ENCODE assay signal across 20 mouse cellular contexts in the genomic region with DNA sequence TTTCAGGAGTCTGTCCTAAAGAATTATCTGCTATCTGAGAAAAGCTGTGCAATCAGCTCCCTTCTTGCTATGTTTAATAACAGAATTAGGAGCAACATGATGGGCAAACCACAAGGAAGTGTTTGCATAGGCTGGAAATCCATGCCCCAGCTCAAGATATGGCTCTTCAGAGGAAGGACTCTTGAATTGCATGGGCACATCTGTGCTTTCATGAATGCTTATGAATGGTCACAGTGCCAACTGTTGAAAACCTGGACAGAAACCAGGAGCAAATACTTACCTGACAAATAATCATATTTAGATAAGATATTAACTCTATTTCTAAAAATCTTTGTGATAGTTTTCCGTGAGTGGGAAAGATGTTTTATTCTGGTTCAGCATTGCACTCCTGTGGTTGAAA.
"Had no signal": no experiment of that assay in that cellular context is flagged by ENCODE, and none has a peak within 500 bp of the region (broad histone marks: within the 10 kb centered on the region; RNA-seq: fewer than 3 reads in every experiment).

No protein-coding gene starts in this region.

- H3K27me3 ChIP-seq: intestine, embryonic 15.5 days; limb, embryonic 13.5 days; liver, embryonic 12.5 days; liver, embryonic 15.5 days; lung, embryonic 15.5 days; megakaryocyte, embryonic 14.5 days; midbrain, embryonic 13.5 days; stomach, embryonic 15.5 days had no signal

- ATAC-seq: intestine, embryonic 15.5 days; liver, embryonic 12.5 days; midbrain, embryonic 13.5 days; midbrain, embryonic 16.5 days had no signal

- H3K9ac ChIP-seq: intestine, embryonic 15.5 days; limb, embryonic 13.5 days; liver, embryonic 12.5 days; liver, embryonic 15.5 days; lung, embryonic 15.5 days; midbrain, embryonic 13.5 days; stomach, embryonic 15.5 days had no signal

- H3K9me3 ChIP-seq: intestine, embryonic 15.5 days; limb, embryonic 10.5 days; limb, embryonic 13.5 days; liver, embryonic 12.5 days; liver, embryonic 15.5 days; lung, embryonic 15.5 days; megakaryocyte, embryonic 14.5 days; midbrain, embryonic 10.5 days; midbrain, embryonic 13.5 days; stomach, embryonic 15.5 days had no signal

- H3K27ac ChIP-seq: intestine, embryonic 15.5 days; kidney, postnatal 0 days; layer of hippocampus, adult 2 months; limb, embryonic 10.5 days; limb, embryonic 13.5 days; lung, embryonic 15.5 days; midbrain, embryonic 10.5 days; midbrain, embryonic 13.5 days; stomach, embryonic 15.5 days had no signal

- H3K4me2 ChIP-seq: intestine, embryonic 15.5 days; limb, embryonic 13.5 days; liver, embryonic 12.5 days; liver, embryonic 15.5 days; lung, embryonic 15.5 days; midbrain, embryonic 13.5 days; stomach, embryonic 15.5 days had no signal

- H3K4me3 ChIP-seq: intestine, embryonic 15.5 days; layer of hippocampus, adult 2 months; limb, embryonic 10.5 days; limb, embryonic 13.5 days; liver, embryonic 12.5 days; liver, embryonic 15.5 days; lung, embryonic 15.5 days; megakaryocyte, embryonic 14.5 days; midbrain, embryonic 10.5 days; midbrain, embryonic 13.5 days; myocyte; stomach, embryonic 15.5 days had no signal

- DNase-seq: kidney, adult 2 months; kidney, postnatal 25 days; layer of hippocampus, adult 9-11 months; right cerebral cortex, postnatal 25 days; spleen, adult 18-20 months; thymus, postnatal 25 days had no signal
